Mouse (Mus musculus) cerebellum, postnatal 14 days (tissue): ENCODE results near the gene Fbxw24.
"Not testable (repeated sequence)": the region's sequence is repeated elsewhere in the genome, so short reads cannot be mapped to it uniquely, and the experiment has no call there.

Experiments used
- DNase-seq, 2 experiments: peaks; one replicate each; pipeline ENCODE4 v3.0.0; 2021; ENCODE audit warnings: mixed read lengths in 2 of 2

The Fbxw24 gene

GRCm38 (mm10) chr9:109625957-109626356 lies at the start of gene Fbxw24:
Gene Fbxw24 (minus strand): TSS chr9:109626057.
- DNase-seq, result not testable (repeated sequence)

GRCm38 (mm10) chr9:109664552-109664951 lies 38.7 kb upstream of the Fbxw24 start, which contains the start of gene Fbxw25:
Gene Fbxw25 (minus strand): TSS chr9:109664652.
- not testable (repeated sequence) for DNase-seq

DNA sequence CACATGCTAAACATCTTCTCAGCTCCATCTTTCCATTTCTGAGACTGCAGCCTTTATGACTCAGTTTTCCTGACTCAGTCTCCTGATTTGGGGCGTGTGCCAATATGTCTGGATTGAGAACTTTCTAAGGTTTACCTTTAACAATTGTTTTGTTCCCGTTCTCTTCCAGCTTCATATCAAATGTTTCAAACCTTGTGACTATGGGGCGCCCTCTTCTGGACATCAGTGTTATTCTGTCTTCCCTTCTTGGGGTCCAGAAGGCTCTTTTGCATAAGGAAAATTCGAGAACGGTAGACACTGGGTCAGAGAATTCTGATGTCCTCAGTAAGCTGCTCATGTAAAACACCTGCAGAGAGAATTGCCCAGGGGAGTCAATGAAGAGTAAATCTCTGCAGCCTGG lies 19.0 kb downstream of the Fbxw24 start:
- DNase-seq, result peak; percentile 18 to 41

GRCm38 (mm10) chr9:109602128-109602527 lies 23.7 kb downstream of the Fbxw24 start:
- peak in 1 of 2 experiments; percentile 3 for DNase-seq

- no peak for DNase-seq
Observed at GRCm38 (mm10) chr9:109597226-109597625, 28.6 kb downstream of the Fbxw24 start.

DNA sequence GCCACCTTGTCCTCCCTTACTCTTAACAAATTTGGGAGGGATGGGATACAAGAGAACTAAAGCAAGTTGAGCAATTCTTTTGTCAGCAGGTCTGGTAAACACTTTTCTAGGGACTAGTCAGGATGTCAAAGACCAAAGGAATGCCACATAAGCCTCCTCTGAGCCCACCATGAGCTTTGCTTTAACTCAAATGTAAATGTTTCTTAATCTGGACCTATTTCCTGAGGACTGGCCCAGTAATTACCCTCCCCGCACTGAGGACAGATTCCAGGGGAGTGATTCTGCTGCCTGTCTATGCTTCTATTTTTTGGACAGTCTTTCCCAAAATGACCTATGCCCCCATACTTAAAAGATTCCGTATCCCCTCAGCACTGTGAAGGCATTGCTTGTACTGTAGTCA lies 31.0 kb downstream of the Fbxw24 start:
- no peak for DNase-seq

- DNase-seq, result not testable (repeated sequence)
Observed at GRCm38 (mm10) chr9:109568162-109568561, 57.7 kb downstream of the Fbxw24 start, which contains the start of gene Fbxw15. Gene Fbxw15 (minus strand): TSS chr9:109568262.

DNA sequence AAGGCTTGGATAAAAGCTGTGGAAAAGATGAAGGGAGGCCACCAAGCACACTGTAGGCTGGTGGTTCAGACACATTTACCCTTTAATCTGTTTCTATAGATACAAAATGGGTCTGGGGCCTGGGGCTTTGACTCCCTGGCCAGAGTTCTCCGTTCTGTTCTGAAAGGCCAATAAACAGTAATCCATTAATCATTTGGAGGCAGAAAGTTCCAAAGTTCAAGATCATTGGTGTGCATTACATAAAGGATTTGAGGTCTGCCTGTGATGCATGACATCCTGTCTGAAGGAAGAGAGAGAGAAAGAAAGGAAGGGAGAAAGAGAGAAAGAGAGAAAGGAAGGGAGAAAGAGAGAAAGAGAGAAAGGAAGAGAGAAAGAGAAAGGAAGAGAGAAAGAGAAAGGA lies 60.3 kb downstream of the Fbxw24 start:
- no peak for DNase-seq

DNA sequence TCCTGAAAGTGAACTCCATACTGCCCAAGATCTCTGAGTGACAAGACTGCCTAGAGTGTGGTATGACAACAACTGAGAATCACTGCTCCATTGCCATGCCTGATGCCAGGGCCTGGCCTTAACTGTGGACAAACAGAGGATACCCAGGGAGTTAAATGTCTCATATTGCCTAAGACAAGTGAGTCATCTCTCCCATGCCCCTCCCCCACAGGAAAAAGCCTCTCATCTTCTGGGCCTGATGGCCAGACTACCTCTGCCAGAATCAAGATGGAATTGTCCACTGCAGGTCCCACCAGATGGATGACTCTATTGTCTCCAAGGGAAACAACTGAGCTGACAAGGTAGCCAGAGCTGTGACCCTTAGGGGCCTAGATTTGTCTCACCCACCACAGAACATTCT lies 63.8 kb downstream of the Fbxw24 start:
- not testable (repeated sequence) for DNase-seq

DNA sequence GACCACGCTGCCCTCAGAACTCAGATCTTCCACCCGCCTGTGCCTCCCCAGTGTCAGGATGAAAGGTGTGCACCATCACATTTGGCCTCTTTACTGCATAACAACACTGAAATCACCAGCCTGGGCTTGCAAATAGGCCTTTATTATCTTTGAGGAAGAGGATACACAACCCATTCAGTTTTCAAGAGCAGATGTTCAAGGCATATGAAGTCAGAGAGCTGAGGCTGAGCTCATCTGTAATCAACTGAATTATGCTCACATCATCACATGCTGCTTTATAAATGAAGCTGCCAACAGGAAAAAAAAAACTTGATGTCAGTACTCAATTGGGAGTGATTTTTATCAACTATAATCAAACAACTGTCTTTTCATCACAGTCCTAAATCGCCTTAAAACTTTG lies 73.4 kb downstream of the Fbxw24 start:
- no peak for DNase-seq
